Mouse (Mus musculus): ENCODE measurements around the gene Vash2. TPM values are rescaled to one million over a fixed set of nuclear protein-coding genes. Genes with fewer than 3 reads are reported as not detected.

Gene Vash2
- total RNA-seq, 2 experiments from 2014 or later, result 3.3 to 4.4 TPM

Other genes starting within 250 kb of the Vash2 start
- 10 to 100 TPM; 76.0 to 84.0 TPM for gene Rps6kc1, start 67.5 kb downstream of the Vash2 start, total RNA-seq (2021)
- gene Angel2, start 54.2 kb downstream of the Vash2 start, total RNA-seq (2021), result 10 to 100 TPM; 53.5 to 55.3 TPM
- 10 to 100 TPM; 15.7 to 16.1 TPM for gene Flvcr1, start 46.9 kb upstream of the Vash2 start, total RNA-seq (2021)
- gene Spata45, start 57.3 kb upstream of the Vash2 start, total RNA-seq (2021), result not detected
- 10 to 100 TPM; 29.9 to 30.7 TPM for gene Tatdn3, start 83.6 kb upstream of the Vash2 start, total RNA-seq (2021)
- under 1 TPM; 0.70 to 0.88 TPM for gene Nsl1, start 83.7 kb upstream of the Vash2 start, total RNA-seq (2021)
- gene Batf3, start 118.6 kb upstream of the Vash2 start, total RNA-seq (2021), result under 1 TPM; 0.62 to 0.74 TPM
- gene Fam71a, start 185.5 kb upstream of the Vash2 start, total RNA-seq (2021), result not detected
- gene Atf3, start 238.7 kb upstream of the Vash2 start, total RNA-seq (2021), result under 1 TPM; 0.51 to 0.59 TPM

Measured in left cerebral cortex, postnatal 14 days (tissue).